Mouse (Mus musculus): Measurements from ENCODE around the gene Ccr3.
"Not testable (repeated sequence)": the region's sequence is repeated elsewhere in the genome, so short reads cannot be mapped to it uniquely, and the experiment has no call there.

GRCm38 (mm10) chr9:124080471-124080870 is 58.7 kb downstream of the Ccr3 start:
- not testable (repeated sequence) for TF ChIP-seq CTCF (conservative IDR thresholded peaks at IDR 0.05 in 1 of 2, IDR thresholded peaks at IDR 0.05 in 1 of 2; ENCODE audit: low read depth in 2 of 2, low read length in 2 of 2); TBP (conservative IDR thresholded peaks at IDR 0.05; ENCODE audit: low read depth, low read length); USF2 (conservative IDR thresholded peaks at IDR 0.05; ENCODE audit: low read depth, low read length); EP300 (IDR thresholded peaks at IDR 0.05; ENCODE audit: low read length); GABPA (IDR thresholded peaks at IDR 0.05; ENCODE audit: insufficient replicate concordance, low read depth, low read length); HCFC1 (IDR thresholded peaks at IDR 0.05; ENCODE audit: low read depth, low read length); PAX5 (IDR thresholded peaks at IDR 0.05; ENCODE audit: low read length)

Data from CH12.LX (cell line).